Mouse (Mus musculus) adrenal gland, postnatal 4 days (tissue): ENCODE data around the gene Dnm3. TPM values are rescaled to one million over a fixed set of nuclear protein-coding genes. Genes with fewer than 3 reads are reported as not detected.

ENCODE experiments used
- DNase-seq, 2 experiments: peaks; one replicate each; pipeline ENCODE4 v3.0.0; 2021 to 2022; ENCODE audit warnings: low spot score in 2 of 2, mixed read lengths in 2 of 2
- total RNA-seq, 2 experiments: library from RNA; stranded (reverse); gene quantifications; 2 replicates each; pipeline ENCODE4 v1.2.3; 2021

Dnm3 gene
- total RNA-seq, 2 experiments from 2014 or later: 14.1 to 15.6 TPM

- DNase-seq: no peak
Observed at GRCm38 (mm10) chr1:162328673-162329072, 149.2 kb downstream of the Dnm3 start.

- DNase-seq: no peak
Observed at GRCm38 (mm10) chr1:162327631-162328030, 150.2 kb downstream of the Dnm3 start.

GRCm38 (mm10) chr1:162324412-162324811, 153.4 kb downstream of the Dnm3 start:
- no peak for DNase-seq

- DNase-seq: no peak
Observed at GRCm38 (mm10) chr1:162323142-162323541, 154.7 kb downstream of the Dnm3 start.

- DNase-seq: no peak
Observed at GRCm38 (mm10) chr1:162313451-162314276, 164.2 kb downstream of the Dnm3 start.

DNA sequence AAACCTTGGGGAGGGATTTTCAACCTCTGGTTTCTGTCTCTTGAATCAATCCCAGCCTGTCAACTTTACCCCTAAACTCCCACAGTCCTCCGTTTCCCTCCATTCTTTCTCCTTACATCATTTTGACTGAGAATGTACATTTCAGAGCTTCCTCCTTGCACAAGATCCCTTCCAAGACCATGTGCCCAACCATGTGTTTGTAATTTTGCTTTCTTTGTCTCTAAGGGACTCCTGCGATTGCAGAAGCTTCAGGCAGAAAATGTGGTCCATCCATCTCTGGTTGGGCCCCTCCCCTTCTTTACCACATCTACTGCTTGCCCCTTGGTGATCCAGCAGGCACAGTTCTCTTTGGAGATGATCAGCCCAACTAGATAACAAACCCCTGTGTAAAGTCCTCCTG, 165.2 kb downstream of the Dnm3 start:
- no peak for DNase-seq

DNA sequence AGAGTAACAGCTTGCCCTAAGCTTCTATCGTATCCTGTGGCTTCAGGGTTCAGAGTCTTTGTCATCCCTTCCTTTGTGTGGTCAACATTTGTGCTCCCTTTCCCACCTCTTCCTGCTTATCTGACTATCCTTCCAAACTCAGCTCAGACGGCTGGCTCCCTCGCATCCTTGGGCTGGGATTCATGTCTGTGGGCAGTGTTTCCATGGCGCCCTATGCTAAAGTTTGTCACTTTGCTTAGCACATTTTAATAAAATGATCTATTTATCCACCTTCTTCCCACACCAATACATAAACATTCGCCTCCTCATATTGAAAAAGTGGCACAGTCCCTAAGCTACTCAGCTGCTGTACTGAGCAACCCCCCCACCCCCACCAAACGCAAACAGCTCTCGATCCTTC, 165.7 kb downstream of the Dnm3 start:
- no peak for DNase-seq

DNA sequence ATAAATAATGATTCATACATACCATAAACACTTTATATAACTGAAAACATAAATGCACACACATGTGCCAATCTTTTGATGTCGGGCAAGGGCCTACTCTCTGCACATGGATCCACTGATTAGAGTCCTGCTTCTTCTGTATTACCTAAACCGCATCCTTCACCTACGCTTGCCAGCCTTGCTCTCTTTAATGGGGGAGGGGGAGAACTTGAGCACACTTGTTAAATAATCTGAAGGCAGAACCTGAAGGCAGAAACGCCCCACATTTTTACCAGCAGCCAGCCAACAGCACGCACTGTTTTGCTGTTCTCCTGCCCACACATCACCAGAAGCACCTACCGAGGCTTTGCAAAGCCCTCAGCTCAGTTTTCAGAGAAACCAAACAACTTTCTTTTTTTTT, 172.6 kb downstream of the Dnm3 start:
- DNase-seq: no peak

GRCm38 (mm10) chr1:162302480-162302879, 175.4 kb downstream of the Dnm3 start:
- DNase-seq: no peak

- DNase-seq: no peak
Observed at GRCm38 (mm10) chr1:162299558-162300319, 178.1 kb downstream of the Dnm3 start.

DNA sequence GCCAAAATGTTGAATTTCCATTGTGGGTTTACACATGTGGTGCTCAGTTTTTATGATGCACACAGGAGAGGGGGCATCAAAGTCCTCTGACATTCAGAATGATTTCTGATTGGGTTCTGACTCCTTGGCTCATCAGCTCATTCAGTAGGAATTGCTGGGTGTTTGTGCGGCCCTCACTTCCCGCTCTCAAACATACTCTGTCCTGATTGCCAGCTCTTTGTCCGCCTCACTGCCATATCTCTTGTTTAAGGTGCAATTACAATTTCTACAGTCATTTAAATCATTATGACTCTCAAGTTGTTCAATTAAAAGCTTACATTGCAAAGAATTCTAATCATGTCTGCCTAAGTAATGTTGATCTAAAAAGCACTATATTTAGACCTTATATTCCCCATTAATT, 179.3 kb downstream of the Dnm3 start:
- DNase-seq: no peak

GRCm38 (mm10) chr1:162295443-162295842, 182.4 kb downstream of the Dnm3 start:
- no peak for DNase-seq

GRCm38 (mm10) chr1:162294572-162294910, 183.3 kb downstream of the Dnm3 start:
- DNase-seq: no peak

DNA sequence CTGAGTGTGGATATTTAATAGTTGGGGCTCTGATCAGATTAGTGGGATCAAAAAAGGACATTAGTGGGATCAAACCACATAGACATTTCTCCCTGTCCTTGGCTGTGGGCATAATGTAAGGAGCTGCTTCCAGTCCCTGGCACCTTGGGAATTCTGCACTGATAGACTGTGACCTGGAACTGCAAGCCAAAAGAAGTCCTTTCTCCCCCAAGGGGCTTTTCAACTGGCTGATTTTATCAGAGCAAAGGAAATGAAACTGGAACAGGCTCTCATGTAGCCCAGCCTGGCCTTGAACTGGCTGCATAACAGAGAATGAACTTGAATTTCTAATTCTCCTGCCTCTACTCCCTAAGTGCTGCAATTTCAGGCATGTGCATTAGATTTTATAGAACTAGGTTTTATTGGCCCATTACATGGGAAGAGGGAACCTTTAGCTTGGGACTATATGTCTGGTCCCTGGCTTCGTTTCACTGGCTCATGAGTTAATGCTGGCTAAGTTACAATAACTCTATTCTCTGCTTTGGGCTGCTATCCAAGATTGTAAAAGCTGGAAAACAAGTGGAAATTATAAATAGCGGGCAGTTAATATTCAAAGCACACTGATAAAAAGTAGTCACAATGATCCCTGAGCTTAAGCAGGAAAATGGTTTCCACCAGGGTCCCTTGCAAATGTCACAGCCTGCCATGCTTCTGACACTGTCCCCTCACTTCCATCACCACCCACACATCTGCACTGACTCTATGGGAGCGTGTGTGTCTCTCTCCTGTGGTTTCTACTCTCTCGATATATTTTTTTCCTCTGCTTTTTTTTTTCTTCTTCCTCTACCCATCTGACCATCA, 183.9 kb downstream of the Dnm3 start:
- DNase-seq: no peak

DNA sequence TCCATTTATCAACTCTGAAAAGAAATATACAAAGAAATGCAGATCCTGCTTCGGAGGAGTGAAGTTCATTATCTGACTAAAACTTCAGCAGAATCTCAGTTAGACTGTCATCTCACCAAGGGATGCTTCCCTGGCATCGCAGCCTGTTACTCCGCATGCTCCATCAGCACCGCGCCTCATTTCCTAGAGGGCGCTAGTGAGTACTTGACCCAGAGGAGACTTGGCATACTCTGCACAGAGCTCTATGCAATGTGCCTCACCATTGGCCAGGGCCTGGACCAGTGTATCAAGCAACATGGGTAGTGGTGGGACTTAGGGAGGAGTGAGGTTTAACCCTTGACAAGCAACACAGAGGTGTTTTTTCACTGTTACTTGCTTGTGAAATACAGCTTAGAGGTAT, 190.9 kb downstream of the Dnm3 start:
- DNase-seq: no peak

- no peak for DNase-seq
Observed at GRCm38 (mm10) chr1:162281981-162282381, 195.9 kb downstream of the Dnm3 start.

DNA sequence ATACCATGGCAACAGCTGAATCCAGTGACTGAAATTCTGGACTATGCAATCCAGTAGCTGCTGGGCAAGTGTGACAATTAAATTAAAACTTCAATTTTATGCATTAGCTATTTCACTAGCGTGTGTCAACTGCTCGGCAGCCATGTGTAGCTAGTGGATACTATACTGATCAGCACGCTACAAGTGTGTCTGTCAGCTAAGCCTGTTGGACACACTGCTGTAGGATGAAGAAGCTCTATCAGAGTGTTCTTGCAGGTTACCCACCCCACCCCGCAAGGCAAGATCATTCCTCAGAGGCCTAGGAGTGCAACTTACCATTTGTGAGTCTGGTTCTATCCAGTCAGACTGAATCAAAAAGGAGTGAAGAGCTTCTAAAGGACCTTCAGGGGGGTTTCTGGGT, 197.8 kb downstream of the Dnm3 start:
- DNase-seq: no peak

DNA sequence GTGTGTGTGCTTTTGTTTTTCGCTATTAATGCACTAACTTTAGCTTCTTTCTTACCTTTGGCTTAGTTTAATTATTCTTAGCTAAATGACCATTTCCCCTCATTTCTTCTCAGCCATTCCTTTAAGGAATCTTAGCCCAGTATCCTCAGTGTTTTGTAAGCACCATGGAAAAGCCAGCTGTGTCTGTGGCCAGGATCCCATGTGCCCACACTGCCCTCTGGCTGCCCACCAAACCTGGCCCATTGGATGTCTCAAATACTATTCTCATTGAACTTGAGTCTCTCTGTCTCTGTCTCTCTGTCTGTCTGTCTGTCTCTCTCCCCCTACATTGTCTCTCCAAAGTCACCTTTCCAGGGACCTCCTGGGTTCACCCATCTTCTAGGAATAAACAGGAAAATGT, 201.8 kb downstream of the Dnm3 start:
- no peak for DNase-seq

DNA sequence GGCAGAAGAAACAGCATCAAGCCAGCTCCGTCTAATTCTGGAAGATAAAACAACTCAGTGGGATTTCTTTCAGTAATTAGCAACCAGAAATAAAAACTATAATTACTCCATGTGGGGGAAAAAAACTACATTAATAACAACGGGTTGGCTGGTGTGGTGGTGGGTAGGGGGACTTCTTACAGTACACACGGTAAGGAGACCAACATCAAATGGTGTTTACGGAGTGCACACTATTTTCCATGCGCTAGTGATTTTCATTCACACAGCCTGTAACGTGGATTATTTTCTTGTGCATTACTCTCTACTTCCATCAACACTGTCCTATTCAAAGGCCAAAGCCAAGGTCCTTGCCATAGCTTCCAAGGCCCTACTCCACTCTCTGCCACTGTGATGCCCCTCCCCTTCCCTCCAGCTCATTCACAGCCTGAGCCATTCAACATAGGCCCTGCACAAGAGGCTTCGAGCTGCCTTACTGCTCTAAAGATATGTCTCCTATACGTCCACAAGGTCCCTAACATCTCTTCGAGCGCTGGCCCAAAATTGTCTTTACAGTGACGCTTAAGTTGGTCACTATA, 203.1 kb downstream of the Dnm3 start:
- DNase-seq: no peak

- DNase-seq: no peak
Observed at GRCm38 (mm10) chr1:162256912-162257607, 220.8 kb downstream of the Dnm3 start.

- no peak for DNase-seq
Observed at GRCm38 (mm10) chr1:162254944-162255343, 222.9 kb downstream of the Dnm3 start.
